Mouse (Mus musculus): Measurements from ENCODE around the gene P3h1.

DNA sequence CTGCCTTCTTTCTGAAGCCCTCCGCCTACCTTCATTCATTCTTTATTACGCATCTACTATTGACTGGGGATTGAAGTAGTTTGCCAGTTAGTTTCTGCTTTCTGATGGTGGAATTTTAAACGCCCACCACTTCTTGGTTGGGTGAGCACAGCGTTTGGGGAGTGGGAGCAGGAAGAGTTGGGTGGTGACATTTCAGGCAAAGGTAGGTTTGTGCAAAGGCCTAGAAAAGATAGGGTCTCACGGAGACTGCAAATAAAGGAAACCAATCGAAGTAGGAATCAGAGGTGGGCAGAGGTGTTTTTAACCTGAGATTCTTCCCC, 62.4 kb downstream of the P3h1 start:
- TF ChIP-seq POLR2A (IDR thresholded peaks at IDR 0.05; ENCODE audit: insufficient read depth, low read depth, low read length) (no peak), CTCF (IDR thresholded peaks at IDR 0.05) (no peak)

Data from heart, adult 2 months (tissue).